Mouse (Mus musculus) small intestine, adult 2 months (tissue): Measurements from ENCODE around the gene Cdca8. TPM values are rescaled to one million over a fixed set of nuclear protein-coding genes. Genes with fewer than 3 reads are reported as not detected.

Experiments used
- H3K27ac ChIP-seq: fragments of 200-500 bp; 2 replicates; pipeline ENCODE4 v1.5.1; 2012; ENCODE audit warnings: low read depth, low read length, control low read depth, inconsistent platforms; ENCODE audit not compliant: insufficient read depth
- H3K27me3 ChIP-seq: fragments of 200-500 bp; 2 replicates; pipeline ENCODE4 v1.6.1; 2012; ENCODE audit warnings: mild to moderate bottlenecking, moderate library complexity, low read length, inconsistent platforms; ENCODE audit not compliant: control insufficient read depth, insufficient read depth
- H3K36me3 ChIP-seq: fragments of 200-500 bp; 2 replicates; pipeline ENCODE4 v1.6.1; 2012; ENCODE audit warnings: mild to moderate bottlenecking, low read length, control low read depth, inconsistent platforms; ENCODE audit not compliant: control insufficient read depth, insufficient read depth
- H3K4me1 ChIP-seq: fragments of 200-500 bp; 2 replicates; pipeline ENCODE4 v1.6.1; 2012; ENCODE audit warnings: low read length, inconsistent platforms, mixed read lengths; ENCODE audit not compliant: control insufficient read depth, insufficient read depth, insufficient read length
- H3K4me3 ChIP-seq: fragments of 200-500 bp; 2 replicates; pipeline ENCODE4 v1.5.1; 2012; ENCODE audit warnings: low read depth, mild to moderate bottlenecking, control low read depth, inconsistent platforms, low read length, moderate library complexity
- CTCF ChIP-seq: fragments of 200-500 bp; IDR thresholded peaks from 2 replicates; pipeline ENCODE4 v1.5.1; 2012; ENCODE audit warnings: low read depth, mild to moderate bottlenecking, control low read depth, inconsistent platforms, low read length, moderate library complexity, mixed read lengths; ENCODE audit not compliant: insufficient replicate concordance, insufficient read length; ENCODE audit errors: extremely low read depth
- POLR2A ChIP-seq: fragments of 200-500 bp; IDR thresholded peaks from 2 replicates; pipeline ENCODE4 v1.6.1; 2012; ENCODE audit warnings: low read depth, mild to moderate bottlenecking, control low read depth, inconsistent platforms, low read length, moderate library complexity
- WGBS: fragments of 180-500 bp; shearing (Covaris S2); methylation state at CpG from one replicate; pipeline ENCODE4 v1.1.7; 2018; 5-methylcytosine and 5-hydroxymethylcytosine counted together
- polyA plus RNA-seq: library from polyadenylated mRNA; depleted of rRNA; stranded (reverse); fragments of >200 nt; gene quantifications from 2 replicates; pipeline ENCODE4 v1.2.3, GENCODE M21; 2012

The Cdca8 gene
- polyA plus RNA-seq, 1 experiment = 18.7 TPM

DNA sequence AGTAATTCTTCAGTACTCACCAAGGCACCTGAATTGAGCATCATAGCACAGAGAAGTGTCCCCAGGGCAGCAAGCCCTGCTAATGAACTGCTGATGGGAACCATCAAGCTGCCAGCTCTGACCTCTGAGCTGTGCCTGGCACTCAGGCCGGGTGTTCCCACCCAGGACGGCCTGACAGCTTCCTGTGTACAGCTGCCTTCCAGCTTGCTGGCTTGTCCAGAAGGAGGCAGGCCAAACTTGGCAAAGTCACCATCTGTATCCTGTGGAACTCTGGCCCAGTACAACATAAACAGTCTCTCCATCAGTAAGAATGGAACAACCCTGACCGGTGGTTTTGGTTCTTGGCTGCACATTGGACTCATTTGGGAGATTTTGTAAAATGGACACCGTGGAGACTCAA, 14.4 kb upstream of the Cdca8 start:
- WGBS = 55% methylated on average over 4 of the region's 4 CpGs
- TF ChIP-seq POLR2A (no peak), CTCF (no peak)
- Histone ChIP-seq H3K27ac (no peak overlapping the region), H3K27me3 (no peaks in the 10 kb centered on the region), H3K4me3 (no peak overlapping the region), H3K36me3 (no peaks in the 10 kb centered on the region), H3K4me1 (no peaks in the 10 kb centered on the region)

DNA sequence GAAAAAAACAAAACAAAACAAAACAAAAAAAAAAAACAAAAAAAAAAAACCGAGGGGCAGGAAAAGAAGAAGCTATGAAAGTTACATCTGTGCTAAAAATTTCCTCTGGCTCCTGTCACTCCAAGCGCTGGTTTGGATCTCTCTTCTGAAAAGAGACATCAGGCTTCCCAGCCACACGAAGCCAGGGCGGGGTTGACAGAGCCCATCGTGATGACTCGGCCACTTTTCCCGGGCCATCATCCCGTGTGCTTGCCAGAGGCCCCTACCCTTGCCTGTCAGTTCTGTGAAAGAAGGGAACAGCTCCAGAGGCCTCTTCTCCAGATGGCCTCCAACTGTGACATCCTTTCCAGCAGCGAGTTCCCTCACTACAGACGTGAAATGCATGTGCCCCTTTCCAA, 11.9 kb upstream of the Cdca8 start:
- no peak for TF ChIP-seq POLR2A
- TF ChIP-seq CTCF = no peak
- H3K4me3 ChIP-seq = no peak overlapping the region; the same call in 1 of the 2 replicates
- no peak overlapping the region for H3K27ac ChIP-seq
- H3K27me3 ChIP-seq = no peaks in the 10 kb centered on the region
- H3K36me3 ChIP-seq = no peaks in the 10 kb centered on the region
- H3K4me1 ChIP-seq = no peaks in the 10 kb centered on the region
- 43% methylated on average over 10 of the region's 10 CpGs for WGBS

DNA sequence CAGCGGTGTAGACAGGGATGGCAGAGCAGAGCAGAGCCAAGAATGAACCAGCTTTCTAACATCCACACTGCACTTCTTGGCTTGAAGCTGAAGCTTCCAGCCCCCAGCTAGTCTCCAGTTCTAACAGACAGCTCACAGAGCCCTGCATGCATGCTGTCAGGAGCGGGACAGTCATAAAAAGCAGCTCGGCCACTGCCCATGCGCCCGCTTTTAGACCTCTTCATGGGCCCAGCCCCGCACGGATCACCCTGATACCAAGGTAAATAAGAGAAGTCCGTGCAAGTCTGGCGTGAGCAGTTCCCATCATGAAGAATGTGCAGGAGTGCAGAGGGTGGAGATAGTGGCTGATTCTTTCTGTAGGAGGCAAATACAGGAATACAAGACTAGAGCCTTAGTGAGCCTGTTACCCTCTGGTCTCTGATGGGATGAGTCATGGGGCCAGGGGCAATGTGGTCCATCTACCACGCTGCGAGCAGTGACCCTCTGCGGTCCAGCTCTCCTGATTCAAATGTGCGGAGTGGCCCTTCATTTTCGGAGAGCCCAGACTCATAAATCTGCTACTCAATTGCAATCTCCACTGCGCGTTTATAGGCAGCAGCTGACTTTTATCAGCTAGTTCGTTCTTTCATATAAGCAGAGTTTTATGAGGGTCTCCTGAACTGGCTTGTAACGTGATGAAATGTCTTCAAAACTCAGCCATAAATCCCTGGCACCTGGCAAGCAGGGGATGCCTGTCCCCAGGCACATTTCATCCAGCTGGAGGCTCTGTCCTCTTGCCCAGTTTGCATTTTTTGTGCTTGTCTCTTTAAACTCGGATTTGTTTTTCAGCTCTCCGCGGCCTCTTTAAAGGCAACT, 11.3 kb upstream of the Cdca8 start:
- Histone ChIP-seq H3K27me3 (no peaks in the 10 kb centered on the region), H3K27ac (no peak overlapping the region), H3K4me3 (no peak overlapping the region), H3K36me3 (no peaks in the 10 kb centered on the region), H3K4me1 (no peaks in the 10 kb centered on the region)
- TF ChIP-seq CTCF = no peak
- no peak for TF ChIP-seq POLR2A
- WGBS = 39% methylated on average over 21 of the region's 21 CpGs

- Histone ChIP-seq H3K27ac (no peak overlapping the region), H3K36me3 (no peaks in the 10 kb centered on the region; the same call in 1 of the 2 replicates), H3K4me1 (no peaks in the 10 kb centered on the region), H3K27me3 (no peaks in the 10 kb centered on the region), H3K4me3 (no peak overlapping the region)
- 79% methylated on average over 3 of the region's 3 CpGs for WGBS
- no peak for TF ChIP-seq CTCF
- no peak for TF ChIP-seq POLR2A
Measured at GRCm38 (mm10) chr4:124949488-124949887, 10.4 kb upstream of the Cdca8 start.

GRCm38 (mm10) chr4:124944961-124945360, 5.8 kb upstream of the Cdca8 start:
- Histone ChIP-seq H3K36me3 (peaks cover 10% of the 10 kb centered on the region; the same call in 1 of the 2 replicates), H3K27me3 (no peaks in the 10 kb centered on the region), H3K4me3 (no peak overlapping the region), H3K4me1 (no peaks in the 10 kb centered on the region), H3K27ac (no peak overlapping the region)
- 69% methylated on average over 2 of the region's 2 CpGs for WGBS
- no peak for TF ChIP-seq CTCF
- no peak for TF ChIP-seq POLR2A

- Histone ChIP-seq H3K27me3 (no peaks in the 10 kb centered on the region), H3K4me3 (no peak overlapping the region), H3K36me3 (peaks cover 12% of the 10 kb centered on the region; the same call in 1 of the 2 replicates), H3K4me1 (no peaks in the 10 kb centered on the region), H3K27ac (no peak overlapping the region)
- TF ChIP-seq CTCF = no peak
- TF ChIP-seq POLR2A = no peak
- WGBS = 84% methylated on average over 5 of the region's 5 CpGs
Measured at GRCm38 (mm10) chr4:124943781-124944180, 4.7 kb upstream of the Cdca8 start.

GRCm38 (mm10) chr4:124943022-124943421, 3.9 kb upstream of the Cdca8 start:
- TF ChIP-seq CTCF (peak; percentile 96), POLR2A (no peak)
- 2% methylated on average over 4 of the region's 4 CpGs for WGBS

More at GRCm38 (mm10) chr4:124943022-124943421, 3.9 kb upstream of the Cdca8 start:
- H3K27ac ChIP-seq = no peak overlapping the region
- peaks cover 3% of the 10 kb centered on the region; the same call in 1 of the 2 replicates for H3K4me1 ChIP-seq
- H3K36me3 ChIP-seq = peaks cover 13% of the 10 kb centered on the region; the same call in 1 of the 2 replicates
- no peaks in the 10 kb centered on the region for H3K27me3 ChIP-seq
- no peak overlapping the region for H3K4me3 ChIP-seq
